Mouse (Mus musculus): ENCODE results near the gene Gpbar1. TPM values are rescaled to one million over a fixed set of nuclear protein-coding genes. Genes with fewer than 3 reads are reported as not detected.

Gene Gpbar1
- polyA plus RNA-seq, 1 experiment, result not detected

DNA sequence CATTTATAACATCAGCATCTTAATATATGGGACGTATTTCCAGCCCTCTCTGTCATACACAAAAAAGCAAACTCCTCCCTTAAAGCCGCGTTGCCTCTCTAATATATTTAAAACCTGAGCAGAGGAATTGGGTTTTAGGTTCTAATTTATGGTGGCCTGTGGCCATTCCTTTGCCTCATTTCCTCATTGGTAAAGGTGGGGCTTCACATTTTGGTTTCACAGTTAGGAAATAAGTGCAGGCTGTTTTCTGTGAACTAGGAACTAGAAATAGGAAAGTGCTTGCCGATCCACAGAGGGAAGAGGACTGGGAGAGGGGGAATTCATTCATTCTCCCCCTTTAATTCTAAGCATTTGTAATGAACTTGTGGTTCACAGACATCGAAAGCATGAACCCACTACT lies 40.7 kb upstream of the Gpbar1 start:
- Histone ChIP-seq H3ac (ENCODE audit: control insufficient read depth, insufficient read length, low read depth) (peak overlapping the region; percentile 68), H3K79me2 (ENCODE audit: control insufficient read depth, insufficient read depth) (peaks cover 63% of the 10 kb centered on the region), H3K79me3 (ENCODE audit: low read depth) (peaks cover 58% of the 10 kb centered on the region), H3K4me3 (ENCODE audit: insufficient read depth, poor library complexity, severe bottlenecking) (peak overlapping the region; percentile 92), H3K27me3 (ENCODE audit: control insufficient read depth, insufficient read depth, insufficient read length) (no peaks in the 10 kb centered on the region), H3K36me3 (ENCODE audit: control insufficient read depth, insufficient read depth) (peaks cover 6% of the 10 kb centered on the region)
- no peak for TF ChIP-seq USF1 (IDR thresholded peaks at IDR 0.05; ENCODE audit: low read depth)
- TF ChIP-seq CEBPB (IDR thresholded peaks at IDR 0.05; ENCODE audit: low read depth), result no peak
- no peak for TF ChIP-seq MAX (IDR thresholded peaks at IDR 0.05)
- TF ChIP-seq MYOD1 (IDR thresholded peaks at IDR 0.05; ENCODE audit: control insufficient read depth, insufficient read length, low read depth), result no peak
- TF ChIP-seq FOSL1 (IDR thresholded peaks at IDR 0.05; ENCODE audit: insufficient read depth, low read length, poor library complexity, severe bottlenecking), result no peak
- TF ChIP-seq MYOG (IDR thresholded peaks at IDR 0.05; ENCODE audit: control insufficient read depth, extremely low read depth, insufficient read length), result no peak
- TF ChIP-seq CTCF (IDR thresholded peaks at IDR 0.05; ENCODE audit: control insufficient read depth, insufficient read depth, insufficient read length), result no peak

- peaks cover 63% of the 10 kb centered on the region for H3K79me3 ChIP-seq (ENCODE audit: low read depth)
- peak overlapping the region; percentile 68 for H3ac ChIP-seq (ENCODE audit: control insufficient read depth, insufficient read length, low read depth)
- peak overlapping the region; percentile 92 for H3K4me3 ChIP-seq (ENCODE audit: insufficient read depth, poor library complexity, severe bottlenecking)
- TF ChIP-seq CTCF (IDR thresholded peaks at IDR 0.05; ENCODE audit: control insufficient read depth, insufficient read depth, insufficient read length), result no peak
- TF ChIP-seq MAX (IDR thresholded peaks at IDR 0.05), result no peak
- no peak for TF ChIP-seq MYOD1 (IDR thresholded peaks at IDR 0.05; ENCODE audit: control insufficient read depth, insufficient read length, low read depth)
- no peak for TF ChIP-seq USF1 (IDR thresholded peaks at IDR 0.05; ENCODE audit: low read depth)
- no peak for TF ChIP-seq MYOG (IDR thresholded peaks at IDR 0.05; ENCODE audit: control insufficient read depth, extremely low read depth, insufficient read length)
- TF ChIP-seq CEBPB (IDR thresholded peaks at IDR 0.05; ENCODE audit: low read depth), result no peak
- TF ChIP-seq FOSL1 (IDR thresholded peaks at IDR 0.05; ENCODE audit: insufficient read depth, low read length, poor library complexity, severe bottlenecking), result no peak
- no peaks in the 10 kb centered on the region for H3K27me3 ChIP-seq (ENCODE audit: control insufficient read depth, insufficient read depth, insufficient read length)
- peaks cover 68% of the 10 kb centered on the region for H3K79me2 ChIP-seq (ENCODE audit: control insufficient read depth, insufficient read depth)
- peaks cover 6% of the 10 kb centered on the region for H3K36me3 ChIP-seq (ENCODE audit: control insufficient read depth, insufficient read depth)
Observed at GRCm38 (mm10) chr1:74238136-74238535, 40.2 kb upstream of the Gpbar1 start.

GRCm38 (mm10) chr1:74239162-74239561 lies 39.2 kb upstream of the Gpbar1 start:
- TF ChIP-seq CTCF (IDR thresholded peaks at IDR 0.05; ENCODE audit: control insufficient read depth, insufficient read depth, insufficient read length) (no peak), USF1 (IDR thresholded peaks at IDR 0.05; ENCODE audit: low read depth) (no peak), FOSL1 (IDR thresholded peaks at IDR 0.05; ENCODE audit: insufficient read depth, low read length, poor library complexity, severe bottlenecking) (no peak), MYOD1 (IDR thresholded peaks at IDR 0.05; ENCODE audit: control insufficient read depth, insufficient read length, low read depth) (no peak)
- Histone ChIP-seq H3K27me3 (ENCODE audit: control insufficient read depth, insufficient read depth, insufficient read length) (no peaks in the 10 kb centered on the region), H3K79me2 (ENCODE audit: control insufficient read depth, insufficient read depth) (peaks cover 78% of the 10 kb centered on the region), H3K4me3 (ENCODE audit: insufficient read depth, poor library complexity, severe bottlenecking) (peak overlapping the region; percentile 21), H3K79me3 (ENCODE audit: low read depth) (peaks cover 73% of the 10 kb centered on the region), H3ac (ENCODE audit: control insufficient read depth, insufficient read length, low read depth) (peak overlapping the region; percentile 12), H3K36me3 (ENCODE audit: control insufficient read depth, insufficient read depth) (peaks cover 6% of the 10 kb centered on the region)

DNA sequence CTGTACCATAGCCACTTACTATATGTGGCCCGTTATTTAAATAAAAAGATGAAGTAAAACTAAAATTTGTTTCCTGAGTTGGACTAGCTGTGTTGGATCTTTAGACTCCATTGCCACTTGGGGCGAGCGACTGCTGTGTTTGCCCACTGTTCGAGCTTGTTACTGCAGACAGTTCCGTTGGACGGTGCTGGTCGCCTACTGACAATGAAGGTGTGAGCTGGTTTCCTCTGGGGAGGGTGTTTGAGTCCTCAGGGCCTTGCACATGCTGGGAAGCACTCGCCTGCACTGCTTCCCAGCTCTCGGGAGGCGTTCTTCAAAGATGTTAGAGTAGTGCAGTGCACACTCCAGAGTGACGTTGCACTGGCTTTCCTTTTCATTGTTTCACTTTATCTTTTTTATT lies 38.7 kb upstream of the Gpbar1 start:
- H3K36me3 ChIP-seq (ENCODE audit: control insufficient read depth, insufficient read depth), result peaks cover 6% of the 10 kb centered on the region
- peaks cover 78% of the 10 kb centered on the region for H3K79me3 ChIP-seq (ENCODE audit: low read depth)
- TF ChIP-seq CTCF (IDR thresholded peaks at IDR 0.05; ENCODE audit: control insufficient read depth, insufficient read depth, insufficient read length), result no peak
- TF ChIP-seq FOSL1 (IDR thresholded peaks at IDR 0.05; ENCODE audit: insufficient read depth, low read length, poor library complexity, severe bottlenecking), result no peak
- no peak for TF ChIP-seq USF1 (IDR thresholded peaks at IDR 0.05; ENCODE audit: low read depth)
- no peak for TF ChIP-seq CEBPB (IDR thresholded peaks at IDR 0.05; ENCODE audit: low read depth)
- TF ChIP-seq MYOD1 (IDR thresholded peaks at IDR 0.05; ENCODE audit: control insufficient read depth, insufficient read length, low read depth), result no peak
- no peak for TF ChIP-seq MYOG (IDR thresholded peaks at IDR 0.05; ENCODE audit: control insufficient read depth, extremely low read depth, insufficient read length)
- no peak for TF ChIP-seq MAX (IDR thresholded peaks at IDR 0.05)
- H3ac ChIP-seq (ENCODE audit: control insufficient read depth, insufficient read length, low read depth), result peak overlapping the region; percentile 51
- peak overlapping the region; percentile 11 for H3K4me3 ChIP-seq (ENCODE audit: insufficient read depth, poor library complexity, severe bottlenecking)
- no peaks in the 10 kb centered on the region for H3K27me3 ChIP-seq (ENCODE audit: control insufficient read depth, insufficient read depth, insufficient read length)
- H3K79me2 ChIP-seq (ENCODE audit: control insufficient read depth, insufficient read depth), result peaks cover 83% of the 10 kb centered on the region

- Histone ChIP-seq H3ac (ENCODE audit: control insufficient read depth, insufficient read length, low read depth) (peak overlapping the region; percentile 41), H3K36me3 (ENCODE audit: control insufficient read depth, insufficient read depth) (peaks cover 8% of the 10 kb centered on the region), H3K27me3 (ENCODE audit: control insufficient read depth, insufficient read depth, insufficient read length) (no peaks in the 10 kb centered on the region), H3K79me2 (ENCODE audit: control insufficient read depth, insufficient read depth) (peaks cover 89% of the 10 kb centered on the region), H3K4me3 (ENCODE audit: insufficient read depth, poor library complexity, severe bottlenecking) (no peak overlapping the region), H3K79me3 (ENCODE audit: low read depth) (peaks cover 85% of the 10 kb centered on the region)
- no peak for TF ChIP-seq CTCF (IDR thresholded peaks at IDR 0.05; ENCODE audit: control insufficient read depth, insufficient read depth, insufficient read length)
Observed at GRCm38 (mm10) chr1:74240311-74240710, 38.0 kb upstream of the Gpbar1 start.

- Histone ChIP-seq H3K27me3 (ENCODE audit: control insufficient read depth, insufficient read depth, insufficient read length) (no peaks in the 10 kb centered on the region), H3K36me3 (ENCODE audit: control insufficient read depth, insufficient read depth) (peaks cover 11% of the 10 kb centered on the region), H3K79me3 (ENCODE audit: low read depth) (peaks cover 90% of the 10 kb centered on the region), H3ac (ENCODE audit: control insufficient read depth, insufficient read length, low read depth) (peak overlapping the region; percentile 45), H3K4me3 (ENCODE audit: insufficient read depth, poor library complexity, severe bottlenecking) (no peak overlapping the region), H3K79me2 (ENCODE audit: control insufficient read depth, insufficient read depth) (peaks cover 95% of the 10 kb centered on the region)
- TF ChIP-seq MYOG (IDR thresholded peaks at IDR 0.05; ENCODE audit: control insufficient read depth, extremely low read depth, insufficient read length) (no peak), MYOD1 (IDR thresholded peaks at IDR 0.05; ENCODE audit: control insufficient read depth, insufficient read length, low read depth) (no peak), MAX (IDR thresholded peaks at IDR 0.05) (no peak), CEBPB (IDR thresholded peaks at IDR 0.05; ENCODE audit: low read depth) (no peak), CTCF (IDR thresholded peaks at IDR 0.05; ENCODE audit: control insufficient read depth, insufficient read depth, insufficient read length) (no peak), FOSL1 (IDR thresholded peaks at IDR 0.05; ENCODE audit: insufficient read depth, low read length, poor library complexity, severe bottlenecking) (no peak), USF1 (IDR thresholded peaks at IDR 0.05; ENCODE audit: low read depth) (no peak)
Observed at GRCm38 (mm10) chr1:74240832-74241231, 37.5 kb upstream of the Gpbar1 start.

All from C2C12 (cell line).